Mouse (Mus musculus): ENCODE results near the gene Iqch.

The Iqch gene

DNA sequence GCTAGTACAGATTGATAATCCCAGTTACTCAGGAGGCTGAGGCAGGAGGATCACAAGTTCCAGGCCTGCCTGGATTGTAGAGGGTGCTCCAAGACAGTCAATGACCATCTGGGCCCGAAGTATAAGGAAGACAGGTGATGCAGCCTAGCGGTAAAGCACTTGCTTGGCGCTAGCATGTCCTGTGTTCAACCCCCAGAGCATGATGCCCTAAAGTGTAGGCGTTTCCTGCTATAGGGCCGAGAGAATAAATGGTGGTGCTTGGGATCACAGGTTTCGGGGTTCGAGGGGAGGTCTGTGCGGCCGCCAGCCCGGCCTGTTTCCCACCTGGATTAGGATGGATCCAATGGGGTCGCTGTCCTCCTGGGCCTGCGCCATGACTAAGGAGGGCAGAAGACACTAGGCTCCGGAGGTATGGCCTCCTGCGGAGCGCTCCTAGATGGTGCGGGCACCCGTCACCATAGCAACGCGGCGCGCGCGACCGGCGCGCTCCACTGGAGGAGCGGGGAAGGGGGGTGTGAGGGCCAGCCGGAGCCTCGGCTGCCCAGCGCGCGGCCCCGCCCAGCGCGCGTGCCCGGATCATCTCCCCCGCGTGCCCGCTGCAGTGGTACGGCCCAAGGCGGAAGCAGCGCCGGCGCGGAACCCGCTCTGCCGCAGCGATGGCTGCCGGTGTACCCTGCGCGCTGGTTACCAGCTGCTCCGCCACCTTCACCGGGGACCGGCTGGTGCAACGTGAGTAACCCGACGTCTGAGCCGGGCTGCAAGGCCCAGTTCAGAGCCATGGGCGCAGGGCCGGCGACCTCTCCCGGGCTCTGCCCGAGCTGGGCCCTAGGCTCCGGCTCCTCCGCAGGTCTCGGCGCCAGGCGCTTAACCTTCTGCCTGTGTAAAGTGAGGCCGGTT, at the start of gene Iqch, which contains the start of gene Aagab:
Gene Iqch, minus strand, starts transcription at position 451 of the 897 bp plus-strand sequence.
Gene Aagab, plus strand, starts transcription at position 618 of the 897 bp plus-strand sequence.
- in situ Hi-C loops (cut with MboI, MseI): no loop called here

DNA sequence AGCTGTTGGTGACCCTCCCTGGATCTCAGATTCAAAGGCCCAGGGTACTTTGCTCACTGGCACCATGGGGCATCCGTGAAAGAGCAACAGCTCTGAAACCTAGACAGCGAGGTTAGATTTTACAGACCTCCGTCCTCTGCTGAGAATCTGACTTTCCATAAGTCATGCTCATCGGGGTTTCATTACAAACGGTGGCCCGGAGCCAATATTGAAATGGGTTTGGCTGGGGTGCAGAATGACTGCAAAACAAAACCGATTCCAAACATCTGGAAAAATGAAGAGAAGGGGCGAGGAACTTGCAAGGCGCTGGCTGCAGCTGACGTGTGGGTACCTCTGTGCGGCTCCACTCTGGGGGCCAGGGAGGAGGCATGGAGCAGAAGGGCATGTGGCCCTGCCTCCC, 49.3 kb upstream of the Iqch start:
- in situ Hi-C loops (cut with MboI, MseI): no loop called here

DNA sequence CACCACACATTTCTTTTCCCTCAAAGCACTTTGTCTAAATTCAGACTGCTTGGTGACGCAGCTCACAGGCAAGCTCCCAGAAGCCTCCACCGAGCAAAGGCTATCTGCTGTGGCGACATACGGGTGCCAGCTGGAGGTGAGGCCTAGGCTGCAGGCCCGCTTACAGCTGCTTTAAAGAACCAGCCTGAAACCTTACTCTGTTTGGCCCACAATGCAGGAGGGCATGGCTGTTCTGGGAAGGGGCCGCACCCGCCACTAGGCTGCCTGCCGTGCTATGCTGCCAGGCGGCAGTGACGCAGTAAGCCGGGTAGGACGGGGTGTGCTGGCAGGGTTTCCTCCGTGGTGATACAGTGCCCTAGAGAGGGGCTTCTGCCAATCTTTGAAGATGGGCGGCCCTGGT, 48.6 kb upstream of the Iqch start:
- in situ Hi-C loops (cut with MboI, MseI): no loop called here

DNA sequence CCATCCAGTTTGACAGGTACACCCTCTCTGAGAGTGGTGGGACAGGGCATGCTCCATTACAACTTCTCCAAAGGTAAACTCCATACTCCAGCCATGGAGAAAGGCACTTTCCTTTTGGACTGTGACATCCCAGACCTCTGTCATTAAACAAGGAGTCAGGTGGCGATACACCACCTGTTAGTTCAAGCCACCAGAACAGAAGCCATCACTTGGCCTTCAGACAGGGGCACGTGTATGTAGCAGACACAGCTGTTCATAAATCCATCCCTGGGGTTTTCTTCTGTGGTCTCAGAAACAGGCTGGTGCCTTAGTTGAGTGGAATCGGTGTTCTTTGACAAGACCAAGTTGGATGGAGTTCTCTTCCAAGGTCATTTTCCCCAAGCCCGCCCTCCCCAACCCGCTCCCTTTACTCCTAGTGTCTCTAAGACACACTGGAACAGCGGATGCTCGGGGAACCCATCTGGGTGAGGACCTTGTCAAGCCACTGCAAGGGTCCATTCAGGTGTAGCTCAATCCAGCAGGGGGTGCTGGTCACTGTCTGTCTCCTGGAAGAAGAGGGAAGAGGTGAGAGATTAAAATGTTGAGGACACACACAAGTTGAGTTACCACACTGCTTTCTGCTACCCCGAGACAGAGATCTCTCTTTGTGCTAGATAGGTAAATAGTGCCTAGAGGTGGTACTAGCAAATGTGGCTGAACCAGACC, 47.7 kb upstream of the Iqch start:
- in situ Hi-C loops (cut with MboI, MseI): loop anchor here (10.0 kb wide), 1 partner anchor 195 kb away; no protein-coding TSS in a partner anchor

DNA sequence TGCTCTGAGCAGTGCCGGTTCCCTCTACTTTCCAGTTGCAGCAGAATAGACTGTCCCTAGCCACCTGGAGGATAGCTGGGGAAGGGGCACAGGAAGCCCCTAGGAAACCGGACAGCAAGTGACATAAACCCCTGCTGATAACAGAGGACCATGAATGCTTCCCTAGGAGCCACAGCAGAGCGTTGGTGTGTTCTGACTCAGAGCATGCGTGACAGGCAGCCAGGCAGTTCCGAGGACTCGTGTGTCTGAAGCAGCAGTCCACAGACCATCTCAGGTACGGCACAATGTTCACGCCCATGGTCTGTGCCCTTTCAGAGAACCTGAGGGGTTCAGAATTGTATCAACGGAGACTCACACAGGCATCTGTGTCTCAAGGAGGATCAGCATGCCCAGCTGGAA, 46.2 kb upstream of the Iqch start:
- in situ Hi-C loops (cut with MboI, MseI): loop anchor here (10.0 kb wide), 1 partner anchor 196 kb away; no protein-coding TSS in a partner anchor

DNA sequence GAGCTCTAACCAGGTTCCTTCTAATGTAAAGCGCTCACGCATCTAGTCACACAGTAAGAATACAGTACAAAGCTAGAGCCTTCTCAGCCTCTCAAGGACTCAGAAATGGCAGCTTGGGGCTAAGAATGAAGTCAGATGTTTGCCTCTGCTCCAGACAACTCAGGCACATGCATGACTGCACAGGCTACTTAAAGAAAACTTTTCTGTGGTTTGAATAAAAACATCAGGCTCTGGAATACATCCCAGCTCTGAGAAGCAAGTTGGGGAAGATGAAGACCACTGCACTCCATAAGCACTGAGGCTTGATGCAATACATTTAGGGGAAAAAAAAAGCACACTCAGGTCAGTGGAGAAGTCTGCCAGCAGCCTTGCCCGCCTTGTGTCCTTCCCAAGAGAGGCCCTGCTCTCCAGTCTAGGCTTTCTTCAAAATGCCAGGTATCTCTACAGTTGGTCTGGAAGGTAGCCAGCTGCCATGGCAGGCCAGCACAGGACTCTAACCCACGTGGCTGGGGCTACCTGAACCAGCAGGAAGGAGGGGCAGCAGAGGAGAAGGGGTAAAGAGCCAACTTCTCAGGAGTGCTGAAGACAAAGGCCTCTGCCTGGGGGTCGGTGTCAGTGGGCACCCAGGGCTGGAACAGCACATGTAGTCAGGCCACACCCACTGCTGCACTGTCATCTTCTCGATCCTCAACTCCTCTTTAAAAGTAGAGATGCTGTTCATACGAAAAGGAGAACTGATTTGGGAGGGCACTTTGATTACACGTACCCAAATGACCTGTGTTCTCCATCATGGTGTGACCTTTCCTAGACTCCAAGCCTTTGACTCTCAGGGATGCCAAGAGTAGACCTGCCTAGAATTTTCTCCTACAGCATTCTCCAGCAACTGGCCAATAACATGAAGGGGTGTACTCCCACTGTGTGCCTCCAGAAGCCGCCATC, 45.6 kb upstream of the Iqch start:
- in situ Hi-C loops (cut with MboI, MseI): loop anchor here (10.0 kb wide), 1 partner anchor 197 kb away; no protein-coding TSS in a partner anchor

DNA sequence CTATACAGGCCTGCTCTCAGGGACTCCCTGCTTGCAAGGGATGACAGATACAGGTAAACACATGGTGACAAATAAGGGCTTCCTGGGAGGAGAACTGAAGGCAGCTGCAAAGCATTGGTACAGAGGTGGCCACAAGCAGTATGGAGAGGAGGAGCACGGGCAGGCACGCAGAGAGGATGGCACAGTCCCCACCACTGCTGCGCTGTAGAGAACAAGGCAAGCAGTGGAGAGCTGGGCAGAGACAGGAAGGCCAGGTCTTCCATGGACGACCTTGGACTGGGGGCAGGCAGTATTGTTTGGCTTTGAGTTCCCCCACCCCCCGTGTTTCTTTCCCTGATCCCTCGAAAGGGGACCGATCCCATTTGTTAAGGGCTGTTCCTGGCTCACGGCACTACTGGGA, 42.8 kb upstream of the Iqch start:
- in situ Hi-C loops (cut with MboI, MseI): loop anchor here (10.0 kb wide), 1 partner anchor 200 kb away; no protein-coding TSS in a partner anchor

DNA sequence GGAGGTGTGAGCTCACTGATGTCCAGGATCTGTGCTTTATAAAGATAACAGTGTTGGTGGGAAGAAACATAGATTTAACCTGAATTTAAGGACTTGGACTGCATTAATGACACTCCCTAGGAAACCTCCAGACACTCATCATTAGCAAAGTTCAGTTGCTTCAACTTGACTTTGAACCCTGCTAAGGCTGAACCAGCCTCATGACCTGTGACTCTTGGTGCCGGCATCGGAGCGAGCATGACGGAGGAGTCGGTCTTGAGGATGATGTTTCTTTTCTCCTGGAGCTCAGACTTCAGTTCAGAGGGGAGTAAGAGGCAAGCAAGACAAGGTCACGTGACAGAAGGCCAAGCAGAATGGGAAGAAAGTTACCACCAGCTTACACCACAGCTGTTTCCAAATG, 41.7 kb upstream of the Iqch start:
- in situ Hi-C loops (cut with MboI, MseI): loop anchor here (10.0 kb wide), 1 partner anchor 201 kb away; no protein-coding TSS in a partner anchor

DNA sequence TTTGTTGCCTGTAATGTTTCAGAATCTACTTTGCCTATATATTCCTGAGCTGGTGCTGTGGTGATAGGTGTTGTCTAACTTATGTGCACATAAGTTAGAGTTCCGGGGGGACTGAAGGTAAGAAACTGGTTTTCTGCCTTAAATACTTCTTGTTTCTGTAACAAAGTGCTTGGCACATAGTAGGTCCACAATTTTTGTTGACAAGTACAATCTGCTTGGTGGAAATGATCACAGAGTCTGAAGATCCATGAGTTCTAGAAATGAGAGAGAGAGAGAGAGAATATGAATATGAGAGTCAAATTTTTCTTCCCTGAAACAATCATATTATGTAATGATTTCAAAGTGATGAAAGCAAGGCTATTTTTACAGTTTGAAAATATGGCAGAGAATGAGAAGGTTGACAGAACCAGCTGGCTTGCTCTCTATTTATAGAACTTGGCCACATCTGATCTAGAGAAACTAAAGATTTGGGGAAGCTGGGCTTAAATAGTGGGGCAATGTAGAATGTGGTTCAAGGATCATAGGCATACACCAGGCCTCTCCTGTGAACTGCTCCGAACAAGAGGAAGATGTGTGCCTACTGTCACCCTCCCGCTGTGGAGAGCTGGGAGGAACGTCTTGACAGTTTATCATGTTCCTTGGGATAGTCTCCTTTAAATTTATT, 39.8 kb upstream of the Iqch start:
- in situ Hi-C loops (cut with MboI, MseI): loop anchor here (10.0 kb wide), 1 partner anchor 203 kb away; no protein-coding TSS in a partner anchor

DNA sequence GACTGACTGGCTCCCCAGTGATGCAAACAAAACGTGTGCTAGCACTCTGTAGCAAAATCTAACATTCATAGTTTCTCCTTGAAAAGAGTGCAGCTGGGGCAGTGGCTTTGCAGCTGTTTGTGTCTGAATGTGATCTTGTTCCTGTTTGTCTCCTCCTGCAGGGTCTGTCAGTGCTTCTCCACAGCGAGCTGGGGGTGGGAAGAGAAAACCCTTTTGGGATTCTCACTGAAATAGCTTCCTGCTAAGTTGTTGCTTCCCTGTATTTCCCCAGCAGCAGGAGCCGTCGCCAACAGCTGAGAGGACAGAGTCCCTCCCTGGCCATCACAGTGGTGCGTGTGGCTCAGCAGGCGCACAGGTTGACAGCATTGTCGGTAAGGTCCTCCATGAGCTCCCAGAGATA, 33.8 kb upstream of the Iqch start:
- in situ Hi-C loops (cut with MboI, MseI): no loop called here

DNA sequence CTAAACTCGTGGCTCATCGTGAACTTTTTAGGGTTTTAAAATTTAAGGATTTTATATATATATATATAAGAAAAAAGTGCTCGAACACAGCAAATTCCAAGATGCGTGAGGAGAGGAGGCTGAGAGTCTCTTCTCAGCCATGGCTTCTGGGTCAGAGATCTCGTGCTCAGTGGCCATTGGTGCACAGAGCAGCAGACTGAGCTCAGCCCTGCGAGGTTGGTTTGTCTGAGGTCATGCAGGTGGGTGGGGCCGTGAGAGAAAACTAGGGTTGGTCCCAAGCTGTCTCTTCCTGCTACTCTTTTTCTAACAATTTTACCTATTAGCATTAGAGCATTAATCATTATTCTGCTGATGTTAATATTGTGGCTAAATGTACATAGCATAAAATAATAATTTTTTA, 31.0 kb upstream of the Iqch start:
- in situ Hi-C loops (cut with MboI, MseI): no loop called here

DNA sequence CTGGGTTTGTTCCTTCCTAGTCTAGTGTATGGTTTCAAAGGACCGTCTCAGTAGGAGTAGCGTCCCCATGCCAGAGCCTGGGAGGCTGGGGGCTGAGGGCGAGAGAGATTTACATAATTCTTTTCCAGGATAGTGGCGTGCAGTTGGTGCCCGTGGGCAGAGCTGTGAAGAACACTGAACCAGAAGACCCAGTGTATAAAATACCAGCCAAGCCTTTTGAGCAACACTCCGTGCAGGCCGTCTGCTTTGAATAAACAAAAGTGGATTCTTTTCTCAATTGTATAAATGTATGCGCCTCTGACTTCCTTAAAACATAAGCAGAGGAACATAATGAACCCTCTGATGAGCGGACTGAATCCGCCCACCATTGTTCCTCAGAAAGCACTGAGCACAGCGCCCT, 30.6 kb upstream of the Iqch start:
- in situ Hi-C loops (cut with MboI, MseI): no loop called here

DNA sequence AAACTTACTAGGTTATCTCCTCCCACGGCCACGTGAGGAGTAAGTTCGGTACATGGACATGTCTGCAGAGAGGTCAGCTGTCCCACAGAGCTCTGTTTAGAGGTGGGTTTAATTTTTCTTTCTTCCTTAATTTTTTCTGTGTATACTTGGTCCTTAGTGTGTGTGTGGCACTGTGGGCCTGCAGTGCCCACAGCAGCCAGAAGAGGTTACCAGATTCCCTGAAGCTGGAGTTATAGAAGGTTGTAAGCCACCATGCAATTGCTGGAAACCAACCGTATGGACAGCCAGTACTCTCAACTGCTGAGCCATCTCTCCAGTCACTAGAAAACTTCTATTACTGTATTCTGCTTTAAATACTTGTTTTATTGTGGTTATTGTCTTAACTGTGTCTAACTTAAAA, 29.8 kb upstream of the Iqch start:
- in situ Hi-C loops (cut with MboI, MseI): no loop called here

DNA sequence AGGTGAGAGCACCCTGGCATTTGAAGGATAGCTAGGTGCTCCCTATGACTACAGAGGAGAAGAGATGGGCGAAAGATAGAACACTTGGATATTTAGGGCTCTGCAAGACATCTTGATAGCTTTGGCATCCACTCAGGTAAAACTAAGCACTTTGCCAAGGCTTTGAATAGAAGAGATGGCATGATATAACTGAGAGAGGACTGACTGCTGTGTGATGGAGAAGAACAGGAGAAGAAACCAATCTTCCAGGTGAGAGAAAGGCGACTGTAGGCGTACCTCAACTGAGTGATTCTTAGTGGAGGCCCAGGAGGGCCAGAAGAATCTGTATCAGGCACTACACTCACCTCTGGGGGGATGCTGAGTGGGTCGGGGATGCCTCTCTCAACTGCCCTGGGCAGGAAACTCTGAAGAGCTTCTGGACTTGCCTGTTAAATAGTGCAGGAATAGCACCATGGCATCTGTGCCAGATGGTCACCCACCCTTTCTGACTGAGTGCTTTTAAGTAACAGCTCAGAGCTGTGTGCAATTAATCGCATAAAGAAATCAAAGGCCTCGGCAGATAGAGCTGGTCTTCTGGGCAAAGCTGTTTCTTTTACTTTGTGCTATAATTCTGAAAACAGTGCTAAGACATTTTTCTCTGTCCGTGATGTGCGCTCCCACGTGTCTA, 22.9 kb upstream of the Iqch start:
- in situ Hi-C loops (cut with MboI, MseI): no loop called here

DNA sequence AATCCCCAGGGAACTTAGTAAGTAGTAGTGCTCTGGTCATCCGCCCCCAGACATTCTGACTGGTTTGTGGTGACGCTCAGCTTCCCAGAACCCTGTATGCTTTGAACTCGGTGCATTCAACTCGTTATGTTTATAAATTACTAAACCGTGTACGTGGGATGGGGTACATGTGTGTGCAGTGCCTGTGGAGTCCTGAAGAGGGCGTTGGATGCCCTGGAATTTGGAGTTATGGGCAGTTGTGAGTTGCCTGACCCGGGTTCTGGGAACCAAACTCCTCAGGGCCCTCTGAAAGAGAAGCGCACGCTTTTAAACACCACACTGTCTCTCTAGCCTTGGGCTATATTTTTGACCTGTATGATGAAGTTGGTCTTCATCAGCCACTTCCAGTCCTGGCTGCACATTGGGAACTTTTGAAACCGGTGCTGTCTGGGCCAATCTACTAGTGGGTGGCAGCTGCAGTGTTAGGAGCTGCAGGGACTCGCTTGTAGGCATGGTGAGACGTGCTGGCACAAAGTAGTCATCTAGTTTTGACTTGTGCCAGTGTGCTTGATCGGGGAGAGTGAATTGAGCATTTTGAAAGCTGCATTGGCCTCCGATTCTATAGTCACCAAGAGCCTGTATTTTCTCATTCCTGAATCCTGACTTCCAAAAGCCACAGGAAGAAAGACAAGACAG, 21.7 kb upstream of the Iqch start:
- in situ Hi-C loops (cut with MboI, MseI): no loop called here

DNA sequence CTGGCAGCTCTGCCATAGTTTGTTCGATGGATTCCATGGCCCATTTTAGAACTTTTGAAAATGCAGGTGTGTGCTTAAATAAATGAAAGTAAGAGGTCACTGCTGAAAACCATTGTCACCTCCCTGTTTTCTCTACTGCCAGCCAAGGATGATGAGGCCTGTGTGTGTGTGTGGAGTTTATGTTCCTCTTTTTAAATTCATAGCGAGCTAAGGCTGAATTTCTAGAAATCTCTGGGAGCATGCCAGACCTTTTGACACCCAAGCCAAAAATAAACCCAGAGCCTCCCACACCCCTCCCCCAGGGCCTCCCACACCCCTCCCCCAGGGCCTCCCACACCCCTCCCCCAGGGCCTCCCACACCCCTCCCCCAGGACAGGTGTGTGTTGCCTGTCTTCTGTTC, 15.7 kb upstream of the Iqch start:
- in situ Hi-C loops (cut with MboI, MseI): no loop called here

DNA sequence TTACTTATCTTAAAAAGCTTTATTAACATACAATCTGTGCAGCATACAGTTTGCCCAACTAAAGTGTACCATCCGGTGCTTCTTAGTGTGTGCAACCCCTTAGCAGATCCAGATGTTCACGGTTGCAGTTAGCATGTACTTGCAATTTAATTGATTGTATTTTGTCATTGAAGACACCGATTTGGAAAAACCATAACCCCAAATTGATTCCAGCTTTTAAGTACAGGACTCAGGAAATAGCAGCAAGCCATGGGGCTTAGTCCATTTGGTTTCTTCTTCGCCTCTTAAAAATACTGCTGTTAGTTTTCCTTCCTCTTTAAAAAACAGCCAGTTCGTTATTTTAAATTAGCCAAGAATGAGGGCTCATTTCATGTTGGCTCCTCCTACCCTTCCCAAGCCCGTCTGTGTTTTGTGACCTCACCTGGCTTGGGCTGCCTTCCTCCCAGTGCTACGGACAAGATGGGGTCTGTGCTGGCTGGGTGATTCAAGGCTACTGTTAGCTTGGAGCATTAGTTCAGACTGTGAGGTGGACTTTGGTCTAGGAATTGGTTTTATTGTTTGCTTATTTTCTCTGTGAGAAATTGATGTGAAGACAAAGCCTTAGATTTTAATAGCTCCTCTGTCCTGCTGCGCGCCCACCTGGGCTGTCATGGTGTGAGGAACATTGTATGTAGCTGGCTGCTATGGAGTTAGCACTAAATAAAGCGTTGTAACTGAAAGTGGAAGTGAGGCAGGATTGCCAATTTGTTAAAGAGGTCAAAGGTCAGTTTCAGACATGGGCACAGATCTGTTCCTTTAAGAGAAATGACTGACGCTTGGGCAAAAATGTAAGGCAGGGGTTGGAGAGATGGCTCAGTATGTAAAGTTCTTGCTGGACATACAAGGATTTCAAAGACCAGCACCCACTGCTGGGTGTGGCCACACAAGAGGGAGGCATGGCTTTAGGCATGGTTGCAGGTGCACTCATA, 12.0 kb upstream of the Iqch start:
- in situ Hi-C loops (cut with MboI, MseI): no loop called here

DNA sequence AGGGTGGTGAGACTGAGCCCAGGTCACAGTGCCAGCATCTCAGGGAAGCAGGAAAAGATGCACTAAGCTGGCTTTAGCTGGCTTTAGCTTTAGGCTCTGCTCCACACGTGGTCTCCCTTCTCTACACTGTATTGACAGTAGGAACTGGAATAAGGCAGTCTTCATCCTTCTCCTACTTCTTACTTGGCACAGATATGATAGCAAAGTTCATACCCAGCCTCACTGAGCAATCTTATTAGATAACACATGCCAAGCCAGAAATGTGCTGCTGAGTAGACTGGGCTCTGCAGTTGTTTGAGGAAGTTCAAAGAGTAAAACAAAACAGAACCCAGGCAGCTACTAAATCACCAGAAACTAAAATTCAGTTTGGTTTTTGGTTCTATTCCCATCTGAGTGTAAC, 11.3 kb upstream of the Iqch start:
- in situ Hi-C loops (cut with MboI, MseI): no loop called here
